Mouse (Mus musculus) hindbrain, embryonic 13.5 days (tissue): Measurements from ENCODE around the gene Edrf1. TPM values are rescaled to one million over a fixed set of nuclear protein-coding genes. Genes with fewer than 3 reads are reported as not detected.
"Not testable (repeated sequence)": the region's sequence is repeated elsewhere in the genome, so short reads cannot be mapped to it uniquely, and the experiment has no call there.

Experiments used
- ATAC-seq: fragments of 200-750 bp; cut with Nextera tagmentation; 2 replicates; pipeline ENCODE4 v1.8.0; 2017; ENCODE audit warnings: moderate TSS enrichment; ENCODE audit not compliant: low FRiP score
- H3K27ac ChIP-seq: fragments of 300-500 bp; sonication (generic); 2 replicates; pipeline ENCODE4 v1.5.1; 2015; ENCODE audit warnings: inconsistent platforms, mild to moderate bottlenecking, moderate library complexity
- H3K27me3 ChIP-seq: fragments of 300-500 bp; sonication (generic); 2 replicates; pipeline ENCODE4 v1.6.1; 2015; ENCODE audit warnings: mild to moderate bottlenecking, inconsistent platforms
- H3K36me3 ChIP-seq: fragments of 300-500 bp; sonication (generic); 2 replicates; pipeline ENCODE4 v1.6.1; 2015; ENCODE audit warnings: mild to moderate bottlenecking, inconsistent platforms
- H3K4me1 ChIP-seq: fragments of 300-500 bp; sonication (generic); replicated peaks from 2 replicates; pipeline ENCODE4 v1.6.1; 2015; ENCODE audit warnings: inconsistent platforms
- H3K4me2 ChIP-seq: fragments of 300-500 bp; sonication (generic); 2 replicates; pipeline ENCODE4 v1.6.1; 2015; ENCODE audit warnings: inconsistent platforms, mild to moderate bottlenecking, moderate library complexity
- H3K4me3 ChIP-seq: fragments of 300-500 bp; sonication (generic); 2 replicates; pipeline ENCODE4 v1.5.1; 2015; ENCODE audit warnings: mild to moderate bottlenecking, inconsistent platforms
- H3K9ac ChIP-seq: fragments of 300-500 bp; sonication (generic); 2 replicates; pipeline ENCODE4 v1.6.1; 2015; ENCODE audit warnings: mild to moderate bottlenecking, inconsistent platforms
- H3K9me3 ChIP-seq: fragments of 300-500 bp; sonication (generic); 2 replicates; pipeline ENCODE4 v1.6.1; 2016; ENCODE audit warnings: inconsistent platforms
- WGBS: fragments of 180-500 bp; shearing (Covaris S2); methylation state at CpG from one replicate; pipeline ENCODE4 v1.1.7; 2015; 5-methylcytosine and 5-hydroxymethylcytosine counted together
- polyA plus RNA-seq: library from polyadenylated mRNA; unstranded; fragments of >200 nt; fragmentation: Nextera tagmentation; extraction: Ambion mirVana; gene quantifications from 2 replicates; pipeline ENCODE4 v1.2.1, GENCODE M21; 2015

Edrf1 gene
- polyA plus RNA-seq, 1 experiment from 2014 or later: 23.8 TPM

DNA sequence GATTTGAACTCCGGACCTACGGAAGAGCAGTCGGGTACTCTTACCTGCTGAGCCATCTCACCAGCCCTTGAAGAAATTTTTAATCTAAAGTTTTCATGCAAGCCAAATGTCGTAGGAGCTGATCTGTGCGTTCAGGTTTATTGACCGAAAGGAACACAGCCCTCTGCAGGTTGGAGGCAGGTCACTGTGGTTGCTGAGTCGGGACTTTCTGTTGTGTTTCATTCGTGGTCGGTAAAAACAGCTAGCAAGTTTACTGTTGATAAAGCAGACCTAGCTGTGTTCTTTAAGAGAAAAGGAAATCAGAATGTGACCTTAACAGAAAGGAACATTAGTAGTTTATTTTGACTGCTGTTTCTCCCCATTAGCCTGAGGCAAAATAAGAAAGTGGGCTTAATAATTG lies 32.6 kb downstream of the Edrf1 start:
- Histone ChIP-seq H3K4me3 (no peak overlapping the region), H3K27ac (no peak overlapping the region), H3K36me3 (peaks cover 93% of the 10 kb centered on the region), H3K4me2 (no peak overlapping the region), H3K9me3 (no peaks in the 10 kb centered on the region), H3K4me1 (no peaks in the 10 kb centered on the region), H3K27me3 (no peaks in the 10 kb centered on the region), H3K9ac (no peak overlapping the region)
- ATAC-seq: no peak
- 93% methylated on average over 9 of the region's 9 CpGs for WGBS

GRCm38 (mm10) chr7:133670846-133671245 lies 33.5 kb downstream of the Edrf1 start:
- Histone ChIP-seq H3K4me2 (no peak overlapping the region), H3K4me3 (no peak overlapping the region), H3K9ac (no peak overlapping the region), H3K27me3 (no peaks in the 10 kb centered on the region), H3K9me3 (no peaks in the 10 kb centered on the region), H3K36me3 (peaks cover 88% of the 10 kb centered on the region), H3K27ac (no peak overlapping the region), H3K4me1 (no peaks in the 10 kb centered on the region)
- ATAC-seq: no peak
- WGBS: 97% methylated on average over 3 of the region's 3 CpGs

DNA sequence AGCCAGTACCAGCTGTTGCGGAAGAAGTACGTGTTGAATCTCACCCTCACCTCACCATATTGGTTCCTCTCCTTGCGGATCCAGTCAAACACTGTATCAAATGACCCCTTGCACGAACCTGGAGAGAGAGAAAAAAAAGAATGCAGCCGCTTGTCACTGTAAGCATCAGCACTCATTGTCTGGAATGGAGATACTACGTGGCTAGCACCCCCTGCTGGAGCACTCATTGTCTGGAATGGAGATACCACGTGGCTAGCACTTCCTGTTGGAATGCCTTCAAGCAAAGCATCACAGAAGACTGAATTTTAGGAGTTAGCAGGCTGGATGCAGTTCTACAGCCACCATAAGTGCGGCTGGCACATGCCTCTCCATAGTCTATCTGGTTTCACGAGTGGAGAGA lies 38.7 kb downstream of the Edrf1 start:
- no peaks in the 10 kb centered on the region for H3K4me1 ChIP-seq
- H3K9me3 ChIP-seq: no peaks in the 10 kb centered on the region
- no peak overlapping the region for H3K4me2 ChIP-seq
- no peak for ATAC-seq
- WGBS: 68% methylated on average over 9 of the region's 9 CpGs
- no peak overlapping the region for H3K27ac ChIP-seq
- H3K9ac ChIP-seq: no peak overlapping the region
- no peak overlapping the region for H3K4me3 ChIP-seq
- no peaks in the 10 kb centered on the region for H3K27me3 ChIP-seq
- peaks cover 50% of the 10 kb centered on the region for H3K36me3 ChIP-seq

DNA sequence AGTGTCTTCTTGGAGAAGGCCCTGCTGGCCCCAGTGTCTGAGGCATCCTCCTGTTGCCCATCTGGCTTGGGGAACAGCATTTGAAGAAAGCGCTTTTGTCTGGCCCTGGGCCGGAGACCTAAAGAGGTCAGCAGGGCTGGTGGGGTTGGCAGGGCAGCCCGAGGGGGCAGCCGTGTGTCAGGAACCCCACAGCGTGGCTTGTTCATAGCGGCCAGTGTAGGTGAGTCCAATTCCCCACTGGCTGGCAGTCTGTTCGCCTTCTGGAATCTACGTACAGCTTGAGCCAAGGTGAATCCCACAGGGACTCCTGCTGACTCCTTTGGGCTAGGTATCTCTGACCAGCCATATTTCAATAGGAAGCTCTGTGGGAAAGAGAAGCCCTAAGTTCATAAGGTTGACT lies 41.4 kb downstream of the Edrf1 start:
- Histone ChIP-seq H3K36me3 (peaks cover 23% of the 10 kb centered on the region), H3K4me2 (no peak overlapping the region), H3K4me3 (no peak overlapping the region), H3K27ac (no peak overlapping the region), H3K9ac (no peak overlapping the region), H3K27me3 (no peaks in the 10 kb centered on the region), H3K4me1 (no peaks in the 10 kb centered on the region), H3K9me3 (no peaks in the 10 kb centered on the region)
- 91% methylated on average over 8 of the region's 8 CpGs for WGBS
- ATAC-seq: no peak

DNA sequence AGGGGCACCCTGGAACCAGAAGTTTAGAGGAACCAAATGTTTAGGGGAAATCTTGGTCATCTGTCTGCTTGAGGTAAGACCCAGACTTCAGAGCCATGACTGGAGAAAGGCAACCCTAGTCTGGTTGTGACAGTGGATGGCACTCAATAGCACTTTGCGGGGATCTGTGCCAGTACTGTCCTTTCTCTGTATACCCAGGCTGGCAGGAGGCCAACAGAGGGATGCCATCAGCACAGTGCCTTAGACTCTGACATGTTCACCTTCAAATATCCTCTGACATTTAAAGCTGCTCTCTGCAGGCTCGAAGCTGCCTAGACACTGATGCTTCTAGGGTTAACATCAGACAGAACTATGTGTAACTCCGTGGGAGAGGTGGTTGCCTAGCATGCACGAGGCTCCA lies 42.1 kb downstream of the Edrf1 start:
- peaks cover 21% of the 10 kb centered on the region for H3K36me3 ChIP-seq
- 76% methylated on average over 4 of the region's 4 CpGs for WGBS
- no peaks in the 10 kb centered on the region for H3K9me3 ChIP-seq
- no peak overlapping the region for H3K4me3 ChIP-seq
- H3K4me2 ChIP-seq: no peak overlapping the region
- no peaks in the 10 kb centered on the region for H3K4me1 ChIP-seq
- H3K27me3 ChIP-seq: no peaks in the 10 kb centered on the region
- no peak for ATAC-seq
- no peak overlapping the region for H3K9ac ChIP-seq
- H3K27ac ChIP-seq: no peak overlapping the region

GRCm38 (mm10) chr7:133679961-133680360 lies 42.6 kb downstream of the Edrf1 start, which contains the start of gene Mmp21:
TSS of gene Mmp21 (minus strand) at chr7:133680061.
- Histone ChIP-seq H3K4me3 (no peak within 1 kb of the TSS), H3K36me3 (peaks cover 21% of the 10 kb centered on the region), H3K27me3 (no peaks in the 10 kb centered on the region), H3K4me1 (no peaks in the 10 kb centered on the region), H3K9ac (no peak within 1 kb of the TSS), H3K4me2 (no peak within 1 kb of the TSS), H3K27ac (no peak within 1 kb of the TSS), H3K9me3 (no peaks in the 10 kb centered on the region)
- ATAC-seq: no peak
- 92% methylated on average over 3 of the region's 3 CpGs for WGBS

DNA sequence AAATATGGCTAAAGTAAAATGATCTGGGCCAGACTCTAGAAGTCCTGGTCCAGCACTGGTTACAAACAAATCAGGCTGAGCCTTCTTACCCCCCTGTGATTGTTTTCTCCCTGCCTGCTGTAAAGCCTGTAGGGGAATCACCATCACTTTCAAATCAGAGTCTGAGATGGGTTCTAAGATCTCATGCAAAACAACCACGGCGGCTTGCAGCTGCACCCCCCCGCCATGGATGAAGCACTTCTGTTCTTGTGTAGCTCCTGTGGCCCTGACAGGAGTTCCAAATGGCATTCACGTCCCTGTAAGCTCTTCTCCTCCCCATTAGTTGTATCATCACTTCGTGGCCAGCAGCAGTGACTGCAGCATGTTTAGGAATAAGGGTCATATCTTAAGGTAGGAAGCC lies 46.3 kb downstream of the Edrf1 start:
- 91% methylated on average over 5 of the region's 5 CpGs for WGBS
- no peak overlapping the region for H3K9ac ChIP-seq
- H3K4me1 ChIP-seq: no peaks in the 10 kb centered on the region
- no peak overlapping the region for H3K4me2 ChIP-seq
- ATAC-seq: no peak
- no peaks in the 10 kb centered on the region for H3K27me3 ChIP-seq
- peaks cover 32% of the 10 kb centered on the region for H3K36me3 ChIP-seq
- H3K9me3 ChIP-seq: peaks cover 10% of the 10 kb centered on the region
- no peak overlapping the region for H3K27ac ChIP-seq
- H3K4me3 ChIP-seq: no peak overlapping the region

- ATAC-seq: no peak
- no peak overlapping the region for H3K9ac ChIP-seq
- no peak overlapping the region for H3K4me2 ChIP-seq
- no peaks in the 10 kb centered on the region for H3K27me3 ChIP-seq
- H3K27ac ChIP-seq: no peak overlapping the region
- H3K9me3 ChIP-seq: peaks cover 15% of the 10 kb centered on the region
- WGBS: 80% methylated on average over 5 of the region's 5 CpGs
- no peaks in the 10 kb centered on the region for H3K4me1 ChIP-seq
- peaks cover 37% of the 10 kb centered on the region for H3K36me3 ChIP-seq
- H3K4me3 ChIP-seq: no peak overlapping the region
Measured at GRCm38 (mm10) chr7:133684110-133684509, 46.8 kb downstream of the Edrf1 start.

GRCm38 (mm10) chr7:133684701-133685100 lies 47.4 kb downstream of the Edrf1 start:
- no peak overlapping the region for H3K9ac ChIP-seq
- H3K9me3 ChIP-seq: peaks cover 18% of the 10 kb centered on the region
- no peak for ATAC-seq
- no peak overlapping the region for H3K4me2 ChIP-seq
- H3K27ac ChIP-seq: no peak overlapping the region
- H3K4me1 ChIP-seq: no peaks in the 10 kb centered on the region
- H3K36me3 ChIP-seq: peaks cover 43% of the 10 kb centered on the region
- no peak overlapping the region for H3K4me3 ChIP-seq
- 95% methylated on average over 6 of the region's 6 CpGs for WGBS
- H3K27me3 ChIP-seq: no peaks in the 10 kb centered on the region

DNA sequence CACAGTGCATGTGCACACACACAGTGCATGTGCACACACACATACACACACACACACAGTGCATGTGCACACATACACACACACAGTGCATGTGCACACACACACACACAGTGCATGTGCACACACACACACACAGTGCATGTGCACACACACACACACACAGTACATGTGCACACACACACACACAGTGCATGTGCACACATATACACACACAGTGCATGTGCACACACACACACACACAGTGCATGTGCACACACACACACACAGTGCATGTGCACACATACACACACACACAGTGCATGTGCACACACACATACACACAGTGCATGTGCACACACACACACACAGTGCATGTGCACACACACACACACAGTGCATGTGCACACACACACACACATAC lies 48.3 kb downstream of the Edrf1 start:
- H3K27ac ChIP-seq, H3K4me3 ChIP-seq, H3K4me1 ChIP-seq, H3K4me2 ChIP-seq, ATAC-seq, H3K9ac ChIP-seq, H3K27me3 ChIP-seq: not testable (repeated sequence)
- Histone ChIP-seq H3K36me3 (peaks cover 52% of the 10 kb centered on the region), H3K9me3 (peaks cover 18% of the 10 kb centered on the region)

DNA sequence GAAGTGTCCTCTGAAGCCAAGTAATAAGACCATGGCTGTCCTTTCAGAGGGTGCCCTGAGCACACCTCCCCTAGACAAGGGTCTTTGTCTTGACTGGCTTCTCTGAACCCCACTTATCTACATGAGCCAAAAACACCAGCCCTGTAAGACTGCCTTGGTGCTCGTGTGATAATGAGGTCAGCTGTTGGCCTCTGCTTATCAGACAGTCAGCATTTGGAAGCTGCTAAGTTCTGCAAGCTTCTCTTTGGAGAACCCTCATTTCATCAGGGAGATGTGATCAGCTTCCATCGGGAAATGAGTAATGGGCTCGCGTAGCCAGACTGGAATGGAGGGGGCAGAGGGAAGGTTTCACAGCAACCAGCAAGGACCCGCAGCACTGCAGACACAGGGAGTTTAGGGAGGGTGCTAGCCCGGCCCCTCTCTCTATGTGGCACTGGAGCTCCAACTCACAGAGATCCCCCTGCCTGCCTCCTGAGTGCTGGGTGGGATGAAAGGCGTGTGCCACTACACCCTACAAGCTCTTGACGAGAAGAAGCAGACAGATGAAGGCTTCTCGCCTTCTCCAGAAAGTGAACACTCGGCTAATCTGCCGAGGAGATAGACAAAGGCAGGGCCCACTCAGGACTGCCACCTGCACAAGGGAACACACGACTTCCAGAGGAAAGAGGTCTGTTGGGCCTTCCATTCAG lies 60.8 kb downstream of the Edrf1 start:
- ATAC-seq: no peak
- Histone ChIP-seq H3K9ac (no peak overlapping the region), H3K27me3 (no peaks in the 10 kb centered on the region), H3K4me1 (no peaks in the 10 kb centered on the region), H3K4me2 (no peak overlapping the region), H3K27ac (no peak overlapping the region), H3K4me3 (no peak overlapping the region), H3K36me3 (peaks cover 48% of the 10 kb centered on the region), H3K9me3 (no peaks in the 10 kb centered on the region)
- WGBS: 90% methylated on average over 12 of the region's 12 CpGs

DNA sequence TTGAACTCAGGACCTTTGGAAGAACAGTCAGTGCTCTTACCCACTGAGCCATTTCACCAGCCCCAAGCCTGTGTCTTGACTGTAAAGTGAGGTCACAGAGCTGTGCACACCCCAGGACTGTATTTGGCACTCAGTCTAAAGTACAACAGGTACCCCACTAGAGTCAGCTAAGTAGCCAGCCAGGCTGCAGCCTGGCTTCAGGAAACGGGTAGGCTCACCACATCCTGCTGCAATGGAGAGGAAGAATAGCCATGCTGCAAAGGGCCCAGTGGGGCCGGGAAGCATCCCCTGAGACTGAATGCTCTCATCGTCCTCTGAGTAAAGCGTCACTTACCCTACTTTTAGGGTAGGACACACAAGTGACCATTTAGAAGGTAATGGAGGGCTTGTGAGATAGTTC lies 62.5 kb downstream of the Edrf1 start:
- Histone ChIP-seq H3K9ac (no peak overlapping the region), H3K9me3 (no peaks in the 10 kb centered on the region), H3K4me2 (no peak overlapping the region), H3K4me1 (no peaks in the 10 kb centered on the region), H3K36me3 (peaks cover 48% of the 10 kb centered on the region), H3K27ac (no peak overlapping the region), H3K27me3 (no peaks in the 10 kb centered on the region), H3K4me3 (no peak overlapping the region)
- WGBS: 89% methylated on average over 4 of the region's 4 CpGs
- ATAC-seq: no peak

GRCm38 (mm10) chr7:133701366-133701765 lies 64.0 kb downstream of the Edrf1 start:
- ATAC-seq: no peak
- no peaks in the 10 kb centered on the region for H3K27me3 ChIP-seq
- H3K27ac ChIP-seq: no peak overlapping the region
- no peak overlapping the region for H3K4me2 ChIP-seq
- H3K9me3 ChIP-seq: no peaks in the 10 kb centered on the region
- WGBS: 96% methylated on average over 7 of the region's 7 CpGs
- peaks cover 40% of the 10 kb centered on the region for H3K36me3 ChIP-seq
- no peaks in the 10 kb centered on the region for H3K4me1 ChIP-seq
- no peak overlapping the region for H3K4me3 ChIP-seq
- no peak overlapping the region for H3K9ac ChIP-seq
